Mouse (Mus musculus) frontal cortex, postnatal 25 days (tissue): ENCODE measurements around the gene Kiss1r.

Experiments used
- DNase-seq, 2 experiments: peaks; one replicate each; pipeline ENCODE4 v3.0.0; 2022; ENCODE audit warnings: low spot score in 2 of 2

The Kiss1r gene

DNA sequence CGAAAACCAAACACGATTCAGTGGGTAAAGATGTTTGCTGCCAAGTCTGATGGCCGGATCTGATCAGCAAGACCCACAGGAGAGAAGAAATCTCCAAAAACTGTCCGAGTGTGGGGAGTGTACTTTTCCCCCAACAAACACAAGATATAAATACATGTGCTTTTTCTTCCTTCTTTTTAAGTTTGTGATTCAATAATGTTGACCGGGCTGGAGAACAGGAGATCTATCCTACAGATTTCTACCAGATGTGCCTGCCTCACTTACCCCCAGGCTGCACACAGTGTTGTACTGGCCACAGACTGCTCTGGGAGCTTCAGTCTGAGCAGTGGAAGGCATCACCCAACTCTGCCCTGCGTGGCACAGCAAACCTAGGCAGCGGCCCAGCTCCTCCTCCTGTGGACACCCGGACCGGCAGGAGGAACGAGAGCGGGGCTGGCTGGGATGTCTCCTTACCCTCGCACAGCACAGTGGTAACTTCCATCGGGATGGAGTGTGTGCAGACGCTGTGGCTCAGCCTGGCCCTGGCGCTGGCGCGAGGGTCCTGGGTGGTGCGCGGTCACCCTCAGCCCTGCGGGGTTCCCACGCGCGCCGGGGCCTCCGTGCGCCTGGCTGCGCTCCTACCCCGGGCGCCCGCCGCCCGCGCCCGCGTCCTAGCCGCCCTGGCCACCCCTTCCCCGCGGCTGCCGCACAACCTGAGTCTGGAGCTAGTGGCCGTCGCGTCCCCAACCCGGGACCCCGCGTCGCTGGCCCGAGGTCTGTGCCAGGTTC is 53.8 kb downstream of the Kiss1r start, which contains the start of gene Grin3b:
TSS of gene Grin3b (plus strand) at position 301 of the 768 bp plus-strand sequence.
- DNase-seq: no peak

DNA sequence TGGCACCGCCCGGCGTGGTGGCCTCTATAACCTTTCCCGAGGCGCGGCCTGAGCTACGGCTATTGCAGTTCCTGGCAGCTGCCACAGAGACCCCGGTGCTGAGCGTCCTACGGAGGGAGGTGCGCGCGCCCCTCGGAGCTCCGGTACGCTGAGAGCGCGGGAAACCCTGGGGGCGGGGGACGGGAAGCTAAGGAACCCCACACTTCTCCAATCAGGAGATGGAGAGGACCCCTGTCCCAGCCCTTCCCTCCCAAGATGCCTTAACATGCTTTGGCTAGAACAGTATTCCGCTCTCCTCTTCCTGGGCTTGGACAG is 54.4 kb downstream of the Kiss1r start:
- DNase-seq: no peak
